Mouse (Mus musculus): ENCODE results near the gene Sbk3.

GRCm38 (mm10) chr7:5012681-5013513 lies 41.9 kb upstream of the Sbk3 start:
- no peak for TF ChIP-seq CTCF (IDR thresholded peaks at IDR 0.05; ENCODE audit: borderline replicate concordance, insufficient read depth, low read length)
- no peak for TF ChIP-seq POLR2A (IDR thresholded peaks at IDR 0.05; ENCODE audit: low read depth, low read length)
